Mouse (Mus musculus) heart, embryonic 10.5 days (tissue): ENCODE measurements around the gene Maip1. TPM values are rescaled to one million over a fixed set of nuclear protein-coding genes. Genes with fewer than 3 reads are reported as not detected.

Source experiments
- DNase-seq: peaks from one replicate; pipeline ENCODE4 v3.0.0-alpha.2; 2017; ENCODE audit warnings: low spot score
- H3K27ac ChIP-seq: fragments of 300-500 bp; sonication (generic); 2 replicates; pipeline ENCODE4 v1.5.1; 2016; ENCODE audit warnings: mild to moderate bottlenecking
- H3K27me3 ChIP-seq: fragments of 300-500 bp; sonication (generic); 2 replicates; pipeline ENCODE4 v1.6.1; 2016; ENCODE audit warnings: mild to moderate bottlenecking; ENCODE audit not compliant: poor library complexity, insufficient read depth, severe bottlenecking
- H3K36me3 ChIP-seq: fragments of 300-500 bp; sonication (generic); 2 replicates; pipeline ENCODE4 v1.6.1; 2016; ENCODE audit warnings: mild to moderate bottlenecking, moderate library complexity
- H3K4me1 ChIP-seq: fragments of 300-500 bp; sonication (generic); 2 replicates; pipeline ENCODE4 v1.6.1; 2016; ENCODE audit warnings: mild to moderate bottlenecking
- H3K4me3 ChIP-seq: fragments of 300-500 bp; sonication (generic); 2 replicates; pipeline ENCODE4 v1.5.1; 2016; ENCODE audit warnings: mild to moderate bottlenecking, moderate library complexity
- H3K9me3 ChIP-seq: fragments of 300-500 bp; sonication (generic); 2 replicates; pipeline ENCODE4 v1.6.1; 2016; ENCODE audit warnings: mild to moderate bottlenecking, moderate library complexity
- WGBS: fragments of 180-500 bp; shearing (Covaris S2); methylation state at CpG from one replicate; pipeline ENCODE4 v1.1.7; 2016; 5-methylcytosine and 5-hydroxymethylcytosine counted together
- polyA plus RNA-seq: library from polyadenylated mRNA; unstranded; fragments of >200 nt; fragmentation: Nextera tagmentation; extraction: Ambion mirVana; gene quantifications from 2 replicates; pipeline ENCODE4 v1.2.1, GENCODE M21; 2016

The Maip1 gene
- polyA plus RNA-seq, 1 experiment from 2014 or later: 18.4 TPM

- no peaks in the 10 kb centered on the region for H3K4me1 ChIP-seq
- H3K27ac ChIP-seq: no peak overlapping the region
- no peaks in the 10 kb centered on the region for H3K27me3 ChIP-seq
- no peaks in the 10 kb centered on the region for H3K9me3 ChIP-seq
- no peak overlapping the region for H3K4me3 ChIP-seq
- no peak for DNase-seq
- WGBS: 95% methylated on average over 4 of the region's 4 CpGs
- peaks cover 48% of the 10 kb centered on the region for H3K36me3 ChIP-seq
These were observed 14.9 kb upstream of the Maip1 start for GRCm38 (mm10) chr1:57390993-57391790.

GRCm38 (mm10) chr1:57392417-57392816, 13.7 kb upstream of the Maip1 start:
- Histone ChIP-seq H3K36me3 (peaks cover 60% of the 10 kb centered on the region), H3K27ac (no peak overlapping the region), H3K9me3 (no peaks in the 10 kb centered on the region), H3K4me3 (no peak overlapping the region), H3K27me3 (no peaks in the 10 kb centered on the region), H3K4me1 (no peaks in the 10 kb centered on the region)
- no peak for DNase-seq
- 87% methylated on average over 4 of the region's 4 CpGs for WGBS

GRCm38 (mm10) chr1:57394051-57394450, 12.1 kb upstream of the Maip1 start:
- no peak overlapping the region for H3K4me3 ChIP-seq
- no peaks in the 10 kb centered on the region for H3K27me3 ChIP-seq
- no peaks in the 10 kb centered on the region for H3K9me3 ChIP-seq
- 69% methylated on average over 3 of the region's 3 CpGs for WGBS
- H3K36me3 ChIP-seq: peaks cover 66% of the 10 kb centered on the region
- H3K4me1 ChIP-seq: no peaks in the 10 kb centered on the region
- no peak overlapping the region for H3K27ac ChIP-seq
- DNase-seq: no peak

- DNase-seq: no peak
- no peak overlapping the region for H3K27ac ChIP-seq
- H3K9me3 ChIP-seq: no peaks in the 10 kb centered on the region
- WGBS: 93% methylated on average over 2 of the region's 2 CpGs
- 0 out of 2 replicates have a peak, but pooled peaks cover 1% of the 10 kb centered on the region for H3K4me1 ChIP-seq
- H3K4me3 ChIP-seq: no peak overlapping the region
- H3K27me3 ChIP-seq: no peaks in the 10 kb centered on the region
- H3K36me3 ChIP-seq: peaks cover 52% of the 10 kb centered on the region
These were observed 5.8 kb upstream of the Maip1 start for GRCm38 (mm10) chr1:57400321-57400720.

GRCm38 (mm10) chr1:57400877-57401276, 5.3 kb upstream of the Maip1 start:
- DNase-seq: no peak
- H3K36me3 ChIP-seq: peaks cover 47% of the 10 kb centered on the region

GRCm38 (mm10) chr1:57402116-57402515, 4.0 kb upstream of the Maip1 start:
- Histone ChIP-seq H3K4me1 (0 out of 2 replicates have a peak, but pooled peaks cover 6% of the 10 kb centered on the region), H3K36me3 (peaks cover 34% of the 10 kb centered on the region), H3K9me3 (no peaks in the 10 kb centered on the region), H3K4me3 (no peak overlapping the region), H3K27me3 (no peaks in the 10 kb centered on the region), H3K27ac (no peak overlapping the region)
- 95% methylated on average over 5 of the region's 5 CpGs for WGBS
- no peak for DNase-seq

More at GRCm38 (mm10) chr1:57400877-57401276, 5.3 kb upstream of the Maip1 start:
- WGBS: 92% methylated on average over 2 of the region's 2 CpGs
- Histone ChIP-seq H3K27me3 (no peaks in the 10 kb centered on the region), H3K4me3 (no peak overlapping the region), H3K9me3 (no peaks in the 10 kb centered on the region), H3K27ac (no peak overlapping the region), H3K4me1 (0 out of 2 replicates have a peak, but pooled peaks cover 6% of the 10 kb centered on the region)

GRCm38 (mm10) chr1:57408994-57409393, 2.9 kb downstream of the Maip1 start:
- Histone ChIP-seq H3K27me3 (no peaks in the 10 kb centered on the region), H3K36me3 (peaks cover 32% of the 10 kb centered on the region), H3K9me3 (no peaks in the 10 kb centered on the region), H3K4me3 (no peak overlapping the region), H3K4me1 (peaks cover 22% of the 10 kb centered on the region), H3K27ac (no peak overlapping the region)
- DNase-seq: no peak
- WGBS: 86% methylated on average over 2 of the region's 2 CpGs

- Histone ChIP-seq H3K4me1 (peaks cover 8% of the 10 kb centered on the region), H3K36me3 (peaks cover 65% of the 10 kb centered on the region), H3K4me3 (no peak overlapping the region), H3K27me3 (no peaks in the 10 kb centered on the region), H3K27ac (no peak overlapping the region), H3K9me3 (no peaks in the 10 kb centered on the region)
- no peak for DNase-seq
- 93% methylated on average over 2 of the region's 2 CpGs for WGBS
These were observed 7.3 kb downstream of the Maip1 start for GRCm38 (mm10) chr1:57413397-57413796.

GRCm38 (mm10) chr1:57423696-57424095, 17.6 kb downstream of the Maip1 start:
- Histone ChIP-seq H3K36me3 (no peaks in the 10 kb centered on the region), H3K4me3 (no peak overlapping the region), H3K27me3 (no peaks in the 10 kb centered on the region), H3K4me1 (no peaks in the 10 kb centered on the region), H3K9me3 (no peaks in the 10 kb centered on the region), H3K27ac (no peak overlapping the region)
- DNase-seq: no peak
- 19% methylated on average over 1 of the region's 1 CpGs for WGBS

GRCm38 (mm10) chr1:57428368-57429308, 22.5 kb downstream of the Maip1 start:
- H3K36me3 ChIP-seq: no peaks in the 10 kb centered on the region
- no peak overlapping the region for H3K4me3 ChIP-seq
- H3K27me3 ChIP-seq: no peaks in the 10 kb centered on the region
- 54% methylated on average over 16 of the region's 16 CpGs for WGBS
- H3K9me3 ChIP-seq: no peaks in the 10 kb centered on the region
- no peak overlapping the region for H3K27ac ChIP-seq
- 0 out of 2 replicates have a peak, but pooled peaks cover 7% of the 10 kb centered on the region for H3K4me1 ChIP-seq
- peak; percentile 83 for DNase-seq

GRCm38 (mm10) chr1:57429786-57430483, 23.8 kb downstream of the Maip1 start:
- Histone ChIP-seq H3K4me3 (peak overlapping the region; percentile 24; the same call in 1 of the 2 replicates), H3K27ac (peak overlapping the region; percentile 47), H3K9me3 (no peaks in the 10 kb centered on the region), H3K4me1 (0 out of 2 replicates have a peak, but pooled peaks cover 7% of the 10 kb centered on the region), H3K27me3 (no peaks in the 10 kb centered on the region), H3K36me3 (no peaks in the 10 kb centered on the region)
- WGBS: 38% methylated on average over 12 of the region's 12 CpGs
- peak; percentile 61 for DNase-seq

GRCm38 (mm10) chr1:57433141-57433540, 27.0 kb downstream of the Maip1 start:
- no peak overlapping the region for H3K4me3 ChIP-seq
- no peak for DNase-seq
- no peaks in the 10 kb centered on the region for H3K27me3 ChIP-seq
- H3K9me3 ChIP-seq: no peaks in the 10 kb centered on the region
- 86% methylated on average over 7 of the region's 7 CpGs for WGBS
- H3K4me1 ChIP-seq: peaks cover 13% of the 10 kb centered on the region; the same call in 1 of the 2 replicates
- H3K36me3 ChIP-seq: no peaks in the 10 kb centered on the region
- H3K27ac ChIP-seq: no peak overlapping the region
